Mouse (Mus musculus): ENCODE measurements around the gene Gm10337.

Gene Gm10337

DNA sequence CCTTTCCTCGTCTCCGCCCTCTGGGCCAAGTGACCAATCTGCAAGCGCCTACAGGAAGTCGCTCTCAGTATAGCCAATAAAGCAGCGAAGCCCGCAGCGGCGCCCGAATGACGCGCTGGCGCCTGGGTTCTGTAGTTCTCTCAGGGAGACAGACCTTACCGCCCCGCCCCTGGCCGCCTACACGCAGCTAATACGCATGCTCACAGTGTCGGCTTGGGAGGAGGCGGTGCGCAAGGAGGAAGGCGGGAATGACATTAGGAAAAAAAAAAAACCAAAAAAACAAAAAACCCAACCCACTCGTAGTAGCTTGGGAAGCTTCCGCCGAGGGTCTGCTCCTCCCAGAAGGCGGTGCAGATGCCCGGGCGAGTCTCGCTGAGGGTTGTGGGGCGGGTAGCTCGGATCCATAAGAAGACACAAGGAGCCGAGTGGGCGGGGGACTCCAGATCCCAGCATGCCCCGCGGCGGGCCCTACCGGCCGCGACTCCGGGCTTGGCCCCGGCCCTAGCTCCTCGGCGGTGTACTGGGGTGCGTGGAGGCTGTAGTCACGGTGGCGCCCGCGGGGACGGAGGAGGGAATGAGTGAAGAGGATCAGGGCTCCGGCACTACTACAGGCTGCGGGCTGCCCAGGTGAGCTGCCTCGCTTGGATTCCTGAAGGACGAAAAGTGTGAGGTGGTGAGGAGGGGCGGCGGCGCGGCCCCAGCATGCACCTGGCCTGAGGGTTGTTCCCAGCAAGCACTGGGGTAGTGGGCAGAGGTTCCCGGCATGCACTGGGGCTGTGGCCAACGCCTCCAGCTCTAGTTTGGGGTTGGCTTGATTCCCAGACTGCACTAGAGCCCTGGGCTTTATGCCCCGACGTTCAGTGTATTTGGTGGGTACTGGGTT, 14.7 kb downstream of the Gm10337 start, which contains the start of gene Tarbp2:
Gene Tarbp2, plus strand, starts transcription at position 217 of the 883 bp plus-strand sequence.
- peak; percentile 99 for DNase-seq (ENCODE audit: low spot score)

DNA sequence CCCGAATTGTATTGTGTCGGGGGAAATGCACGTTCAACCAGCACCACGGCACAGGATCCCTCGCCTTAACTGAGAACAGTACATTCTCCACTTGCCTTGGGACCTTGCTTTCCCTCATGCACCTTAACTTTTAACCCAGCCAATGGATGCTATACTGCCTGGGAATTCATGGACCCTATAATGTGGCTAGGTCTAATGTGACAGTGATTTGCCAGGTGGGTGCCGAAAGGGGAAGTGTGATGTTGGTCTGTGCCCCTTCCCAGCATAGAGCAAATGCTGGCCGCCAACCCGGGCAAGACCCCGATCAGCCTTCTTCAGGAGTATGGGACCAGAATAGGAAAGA, 15.3 kb downstream of the Gm10337 start:
- DNase-seq (ENCODE audit: low spot score): no peak

DNA sequence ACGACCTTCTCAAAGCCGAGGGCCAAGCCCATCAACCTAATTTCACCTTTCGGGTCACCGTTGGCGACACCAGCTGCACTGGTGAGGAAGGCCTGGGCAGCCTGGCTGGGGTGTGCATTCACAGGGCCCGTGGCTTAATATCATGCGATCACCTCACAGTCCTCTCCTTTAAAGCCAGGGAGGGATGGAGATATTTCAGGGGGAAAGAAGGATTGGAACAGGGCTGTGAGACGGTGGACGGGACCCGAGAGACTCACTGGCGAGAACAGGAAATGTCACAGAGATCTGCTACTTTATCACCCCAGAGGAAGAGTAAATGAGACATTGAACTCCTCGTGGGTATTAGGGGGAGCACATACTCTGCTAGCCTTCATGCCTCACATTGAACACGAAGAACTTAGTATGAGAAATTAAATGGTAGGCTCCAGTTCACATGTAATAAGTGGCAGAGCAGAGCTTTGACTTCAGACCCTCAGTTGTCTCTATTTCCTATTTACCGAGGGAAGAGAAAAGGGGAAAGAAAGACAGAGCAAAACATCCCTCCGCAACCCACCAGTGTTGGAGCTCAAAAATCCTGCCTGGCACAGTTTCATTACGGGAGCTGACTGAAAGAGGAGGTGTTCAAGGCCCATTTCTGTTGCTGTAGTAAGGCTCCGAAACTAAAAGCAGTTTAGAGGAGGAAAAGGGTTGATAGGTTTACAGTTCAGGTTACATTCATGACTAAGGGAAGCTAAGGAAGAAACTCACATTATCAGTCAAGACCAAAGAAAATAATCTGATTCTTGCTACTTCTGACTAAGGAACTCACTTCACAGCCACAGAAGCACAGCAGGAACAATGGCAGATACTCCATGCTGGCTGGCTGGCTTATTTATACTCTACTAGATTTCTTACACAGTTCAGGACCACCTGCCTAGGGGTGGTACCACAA, 16.0 kb downstream of the Gm10337 start:
- DNase-seq (ENCODE audit: low spot score): no peak

DNA sequence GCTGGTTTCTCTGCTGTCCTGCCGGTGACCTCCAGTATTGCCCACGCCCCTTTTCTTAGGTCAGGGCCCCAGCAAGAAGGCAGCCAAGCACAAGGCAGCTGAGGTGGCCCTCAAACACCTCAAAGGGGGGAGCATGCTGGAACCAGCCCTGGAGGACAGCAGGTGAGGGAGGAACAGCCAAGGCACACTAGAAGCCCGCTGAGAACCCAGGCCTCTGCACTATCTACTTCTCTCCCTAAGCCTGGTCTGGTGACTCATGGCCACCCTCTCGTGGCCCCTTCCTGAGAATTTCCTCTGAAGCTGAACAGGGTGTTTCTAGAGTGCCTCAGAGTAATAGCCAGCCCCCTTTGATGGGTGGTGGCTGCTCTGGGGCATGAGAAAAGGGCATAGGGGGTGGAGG, 16.9 kb downstream of the Gm10337 start:
- DNase-seq (ENCODE audit: low spot score): no peak

DNA sequence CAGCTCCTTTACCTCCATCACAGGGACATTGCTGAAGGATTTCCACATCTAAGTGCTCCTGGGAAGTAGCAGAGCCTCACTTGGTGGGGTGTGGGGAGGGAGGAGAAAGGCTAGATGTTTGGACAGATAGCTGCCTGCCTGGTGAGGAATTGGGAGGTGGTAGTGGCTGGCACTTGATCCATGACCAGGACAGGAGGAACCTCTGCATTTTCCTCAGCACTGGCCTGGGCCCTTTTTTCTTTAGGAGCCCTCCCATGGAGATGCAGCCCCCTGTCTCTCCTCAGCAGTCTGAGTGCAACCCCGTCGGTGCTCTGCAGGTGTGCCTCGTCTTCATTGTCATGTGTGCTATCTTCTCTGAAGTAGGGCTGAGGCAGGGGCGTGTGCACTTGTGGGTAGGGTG, 18.0 kb downstream of the Gm10337 start:
- no peak for DNase-seq (ENCODE audit: low spot score)

DNA sequence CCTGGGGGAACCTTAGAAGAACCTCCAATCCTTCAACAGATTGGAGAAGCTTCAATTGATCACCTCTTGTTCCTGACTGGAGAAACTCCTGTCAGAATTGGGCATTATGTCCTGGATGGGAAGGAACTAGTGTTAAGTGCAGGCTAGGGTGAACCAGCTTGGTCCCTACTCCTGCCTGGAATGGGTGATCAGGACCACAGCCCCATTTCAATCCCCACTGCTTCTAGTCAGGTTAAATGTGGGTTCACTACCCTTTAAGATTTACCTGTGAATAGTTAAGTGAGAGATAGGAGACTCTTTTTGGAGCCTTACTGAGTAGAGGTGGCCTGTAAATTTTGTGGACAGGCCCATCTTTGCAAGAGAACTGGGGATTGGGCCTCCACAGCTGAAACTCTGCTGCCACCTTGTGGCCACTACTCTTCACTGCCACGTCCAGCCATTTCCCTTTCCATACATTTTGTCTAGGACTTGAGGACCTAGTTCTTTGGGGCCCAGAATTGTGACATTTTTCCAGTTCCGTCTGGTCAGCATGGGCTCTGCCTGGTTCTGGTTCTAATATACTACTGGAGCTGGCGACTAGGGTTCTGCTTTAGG, 21.5 kb downstream of the Gm10337 start, which contains the start of gene Npff:
Gene Npff, minus strand, starts transcription at position 51 of the 594 bp plus-strand sequence.
- DNase-seq (ENCODE audit: low spot score): peak; percentile 71

DNA sequence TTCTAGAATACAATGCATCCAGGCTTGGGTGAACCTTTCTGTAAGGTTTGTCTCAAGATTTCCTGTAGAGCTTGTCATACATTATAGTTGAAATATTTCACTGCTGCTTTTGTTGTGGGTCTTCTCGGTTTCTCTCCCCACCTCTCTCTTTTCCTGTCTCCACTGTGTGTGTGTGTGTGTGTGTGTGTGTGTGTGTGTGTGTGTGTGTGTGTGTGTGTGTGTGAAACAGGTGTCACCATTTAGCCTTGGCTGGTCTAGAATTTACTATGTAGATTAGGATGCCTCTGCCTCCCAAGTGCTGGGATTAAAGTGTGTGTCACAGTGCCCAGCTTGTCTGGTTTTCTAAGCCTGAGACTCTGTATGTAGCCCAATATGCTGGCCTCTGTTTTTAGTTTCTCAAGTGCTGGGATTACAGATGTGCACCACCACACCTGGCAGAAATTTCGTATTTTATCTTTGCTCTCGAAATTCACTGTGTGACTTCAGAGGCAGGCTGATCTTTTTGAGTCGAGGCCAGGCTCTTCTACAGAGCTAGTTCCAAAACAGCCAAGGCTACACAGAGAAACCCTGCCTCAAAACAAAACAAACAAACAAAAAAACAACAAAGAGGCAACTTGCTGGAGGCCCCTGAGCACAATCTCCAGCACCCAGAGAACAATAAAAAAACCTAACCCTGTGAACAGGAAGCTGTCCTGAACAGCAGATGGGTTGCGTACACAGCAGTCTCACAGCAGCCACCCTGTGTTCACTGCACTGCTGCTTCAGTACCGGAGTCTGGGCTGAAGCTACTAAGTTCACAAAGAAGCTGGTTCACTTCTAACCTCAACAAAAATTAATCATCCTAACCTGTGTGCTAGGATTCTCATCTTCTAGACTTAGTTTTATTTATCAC, 22.8 kb downstream of the Gm10337 start:
- DNase-seq (ENCODE audit: low spot score): no peak

DNA sequence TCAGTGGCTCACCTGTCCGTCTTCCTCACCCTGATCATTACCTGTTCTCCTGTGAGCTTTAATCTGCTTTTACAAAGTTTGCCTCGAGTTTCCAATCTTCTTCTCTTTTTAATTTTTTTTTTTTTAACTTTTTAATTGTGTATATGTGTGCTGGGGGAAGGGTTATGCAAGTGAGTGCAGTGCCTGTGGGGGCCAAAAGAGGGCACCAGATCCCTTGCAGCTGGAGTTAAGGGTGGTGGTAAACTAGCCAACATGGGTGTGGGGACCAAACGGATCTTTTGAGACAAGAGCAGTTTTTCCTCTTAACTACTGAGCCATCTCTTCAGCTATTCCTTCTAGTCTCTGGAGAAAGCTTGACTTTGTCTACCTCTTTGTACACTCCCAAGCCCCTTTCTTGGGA, 24.4 kb downstream of the Gm10337 start:
- no peak for DNase-seq (ENCODE audit: low spot score)

DNA sequence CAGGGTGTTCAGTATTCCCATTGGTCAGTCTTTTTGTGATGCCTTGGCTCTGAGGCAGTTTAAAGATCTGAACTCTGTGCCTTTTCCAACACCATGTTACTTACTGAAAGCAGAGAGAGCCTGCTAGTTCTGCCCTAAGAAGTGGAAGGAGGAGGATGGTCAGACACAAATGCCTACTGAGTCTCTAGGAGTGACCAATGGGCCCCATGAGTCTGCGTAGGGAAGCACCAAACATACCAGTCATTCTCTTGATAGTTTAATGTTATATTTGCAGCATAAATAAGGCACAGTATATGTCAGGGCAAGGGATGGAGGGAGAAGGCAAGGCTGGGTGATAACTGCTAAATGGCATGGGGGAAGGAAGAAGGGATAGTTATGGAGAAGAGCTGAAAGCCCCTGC, 24.9 kb downstream of the Gm10337 start:
- DNase-seq (ENCODE audit: low spot score): no peak

DNA sequence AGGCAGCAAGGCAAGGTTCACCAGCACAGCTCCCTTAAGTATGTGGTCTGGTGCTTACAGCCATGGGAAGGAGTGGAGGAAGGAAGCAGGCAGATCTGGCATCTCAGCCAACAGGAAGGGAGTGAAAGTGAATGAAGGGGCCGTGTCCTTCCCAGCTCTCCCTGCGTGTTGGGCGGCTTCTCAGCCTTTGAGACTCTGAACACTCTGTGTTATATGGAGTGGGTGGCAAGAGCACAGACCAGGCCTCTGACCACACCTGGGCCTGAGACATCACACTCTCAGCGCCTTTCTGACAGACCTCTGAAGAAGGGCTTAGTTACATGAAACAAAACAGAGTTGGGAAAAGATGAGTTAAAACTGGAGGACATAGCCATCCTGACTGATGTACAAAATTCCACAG, 27.0 kb downstream of the Gm10337 start:
- no peak for DNase-seq (ENCODE audit: low spot score)

DNA sequence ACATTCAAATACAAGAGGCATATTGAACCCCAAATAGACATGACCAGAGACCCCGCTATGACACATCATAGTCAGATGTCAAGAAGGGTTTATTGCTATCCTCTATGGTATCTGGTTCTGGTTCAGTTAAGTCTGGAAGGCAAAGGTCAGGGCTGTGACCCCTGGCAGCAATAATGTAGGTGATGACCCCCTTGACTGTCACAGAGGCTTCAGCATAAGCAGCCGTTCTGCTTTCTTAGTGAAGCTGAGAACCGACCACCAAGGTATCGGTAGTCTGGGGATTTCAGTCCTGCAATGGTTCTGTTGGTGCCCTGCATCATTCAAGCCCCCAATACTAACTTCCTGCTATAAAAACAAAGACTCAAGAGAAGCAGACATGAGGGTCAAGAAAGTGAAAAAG, 28.1 kb downstream of the Gm10337 start:
- no peak for DNase-seq (ENCODE audit: low spot score)

DNA sequence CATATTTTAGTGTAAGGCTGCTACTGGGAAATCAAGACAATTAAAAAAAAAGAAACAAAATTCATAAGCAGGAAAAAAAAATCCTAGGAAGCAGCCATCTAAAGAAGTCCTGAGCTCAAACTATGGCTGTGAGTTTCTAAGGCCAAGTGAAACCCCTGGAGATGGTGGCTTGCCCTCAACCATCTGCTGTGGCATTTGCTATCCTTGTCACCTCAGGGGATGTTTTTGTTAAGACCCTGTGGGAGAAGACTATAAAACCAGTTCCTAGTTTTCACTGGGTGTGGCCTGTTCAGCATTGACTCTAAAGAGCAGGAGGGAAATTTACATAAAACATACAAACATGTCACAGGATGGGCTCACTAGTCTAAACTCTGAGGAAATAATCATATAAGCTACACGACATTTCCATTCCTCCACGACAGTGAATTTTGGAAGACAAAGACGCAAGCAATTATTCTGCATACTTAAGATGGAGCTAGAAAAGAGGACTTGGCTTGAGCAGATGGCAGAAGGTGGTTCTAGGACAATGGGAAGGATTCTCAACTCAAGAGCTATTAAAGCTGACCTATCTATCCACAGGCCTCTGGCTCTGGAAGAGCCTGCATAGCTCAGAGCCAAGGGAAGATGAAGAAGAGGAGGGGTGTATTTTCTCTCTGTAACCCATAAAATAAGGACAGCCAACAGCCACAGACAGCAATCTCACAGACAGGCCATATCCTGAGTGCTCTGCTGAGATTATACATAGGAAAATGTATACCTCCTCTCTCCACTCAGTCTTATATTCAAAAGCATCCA, 28.8 kb downstream of the Gm10337 start:
- no peak for DNase-seq (ENCODE audit: low spot score)

DNA sequence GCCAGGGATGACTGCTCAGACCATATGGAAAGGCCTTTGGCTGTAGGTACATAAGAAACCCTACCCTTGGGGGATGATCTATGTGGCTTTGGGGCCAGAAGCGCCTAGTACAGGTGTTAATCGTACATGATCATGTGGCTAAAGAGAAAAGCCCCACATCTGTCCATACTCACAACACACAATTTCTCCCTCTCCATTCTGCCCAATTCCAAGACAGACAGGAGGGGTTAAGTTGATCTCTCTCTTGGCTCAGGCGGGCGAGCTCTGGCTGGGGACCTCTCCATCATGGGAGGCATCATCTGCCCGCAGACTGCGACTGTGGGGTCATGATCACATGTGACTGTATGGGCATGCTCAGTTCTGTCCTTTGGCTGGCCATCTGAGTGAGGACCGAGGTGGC, 30.4 kb downstream of the Gm10337 start:
- no peak for DNase-seq (ENCODE audit: low spot score)

DNA sequence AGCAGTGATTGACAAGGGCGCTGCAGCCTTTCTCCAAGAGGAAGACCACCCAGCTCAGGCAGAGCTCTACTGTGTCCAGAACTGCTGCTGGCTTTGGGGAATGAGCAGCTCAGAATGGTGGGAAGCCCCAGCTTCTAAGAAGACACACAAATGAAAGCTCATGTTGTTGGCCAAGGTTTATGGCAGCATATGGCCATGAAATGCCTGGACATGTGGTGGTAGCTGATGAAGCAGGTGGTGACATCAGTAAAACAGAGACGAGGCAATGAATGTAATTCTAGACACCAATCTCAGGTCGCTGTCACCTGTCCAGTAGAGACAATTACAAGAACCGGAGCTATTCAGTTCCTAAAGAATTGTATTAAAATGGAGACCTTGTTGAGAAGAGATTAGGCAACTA, 41.3 kb downstream of the Gm10337 start:
- DNase-seq (ENCODE audit: low spot score): peak; percentile 33

DNA sequence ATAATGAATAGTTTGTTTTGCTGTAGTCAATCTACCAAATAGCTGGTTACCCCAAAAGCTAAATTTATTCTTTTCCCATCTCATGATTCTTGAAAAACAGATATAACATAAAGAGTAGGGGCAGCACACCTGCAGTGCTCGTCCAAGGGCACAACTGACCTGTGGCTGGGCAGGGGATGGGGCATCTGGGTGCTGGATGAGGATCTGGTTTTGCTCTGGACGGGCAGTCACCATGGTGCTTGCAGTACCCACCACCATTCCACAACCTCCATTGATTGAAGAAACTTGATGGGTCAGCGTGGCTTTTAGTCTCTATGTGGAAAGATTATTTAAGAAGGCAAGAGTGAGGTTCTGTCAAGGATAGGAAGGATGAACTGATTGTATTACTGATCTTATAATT, 42.7 kb downstream of the Gm10337 start:
- no peak for DNase-seq (ENCODE audit: low spot score)

DNA sequence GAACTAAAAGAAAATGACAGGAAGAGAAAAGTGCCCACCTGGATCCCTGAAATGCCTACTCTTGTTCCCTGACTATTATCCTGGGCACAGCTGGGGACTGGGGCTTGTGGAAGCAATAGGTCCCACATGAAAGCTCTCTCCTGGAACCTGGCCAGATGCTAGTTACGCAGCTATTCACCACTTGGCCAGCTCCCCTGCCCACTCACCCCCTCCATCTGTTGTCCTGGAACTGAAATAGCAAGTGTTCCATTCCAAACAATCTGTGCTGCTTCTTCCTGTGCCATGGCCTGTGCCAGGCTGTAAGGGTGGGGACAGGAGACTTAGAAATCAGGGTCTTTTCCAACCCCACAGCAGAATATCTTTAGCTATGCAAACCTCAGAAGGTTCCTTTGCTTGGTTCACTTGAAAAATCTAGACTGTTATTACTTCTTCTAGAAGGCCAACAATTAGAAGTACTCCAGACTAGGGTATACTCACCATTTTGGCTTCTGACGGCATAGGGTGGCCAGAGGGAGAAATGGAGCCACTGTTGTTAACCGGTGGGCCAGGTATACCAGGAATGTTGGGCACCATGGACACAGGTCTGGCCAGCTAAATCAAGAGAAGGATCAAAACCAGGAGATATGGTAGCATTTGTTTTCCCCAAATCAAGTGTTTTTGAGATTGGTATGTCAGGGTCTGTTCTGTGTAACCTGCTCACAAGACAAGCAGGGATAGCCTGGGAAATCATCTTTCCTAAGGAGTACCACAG, 43.3 kb downstream of the Gm10337 start:
- DNase-seq (ENCODE audit: low spot score): peak; percentile 91

DNA sequence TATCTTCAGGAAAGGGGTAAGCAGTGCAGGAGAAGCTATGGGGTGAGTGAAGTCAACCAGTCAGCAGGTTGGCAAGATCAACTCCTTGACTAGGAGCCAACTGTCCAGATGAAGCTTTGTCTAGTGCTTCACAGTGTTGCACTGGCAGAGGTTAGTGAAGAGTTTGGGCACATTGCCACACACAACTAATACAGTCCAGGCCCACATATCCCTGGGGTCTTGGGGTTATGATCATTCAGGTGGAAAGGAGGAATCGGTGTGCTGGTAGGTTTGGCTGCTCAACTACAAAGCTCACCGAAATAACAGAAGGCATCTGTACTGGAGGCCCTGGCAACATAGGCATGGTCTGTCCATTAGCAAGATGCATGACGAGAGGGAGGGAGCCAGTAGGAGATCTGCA, 44.0 kb downstream of the Gm10337 start:
- DNase-seq (ENCODE audit: low spot score): no peak

DNA sequence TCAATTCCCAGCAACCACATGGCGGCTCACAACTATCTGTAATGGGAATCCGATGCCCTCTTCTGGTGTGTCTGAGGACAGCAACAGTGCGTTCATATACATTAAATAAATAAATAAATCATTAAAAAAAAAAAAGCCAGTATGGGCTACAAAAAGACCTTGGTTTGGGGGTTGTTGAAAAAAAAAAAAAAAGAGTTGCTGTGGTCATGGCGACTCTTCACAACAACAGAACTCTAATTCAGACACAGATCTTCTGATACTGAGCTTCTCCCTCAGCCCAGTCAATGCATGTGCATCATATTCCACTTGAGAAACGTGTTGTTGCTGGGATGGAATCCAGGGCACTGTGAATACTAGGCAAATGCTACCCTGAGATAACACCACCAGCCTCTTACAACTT, 49.1 kb downstream of the Gm10337 start:
- DNase-seq (ENCODE audit: low spot score): no peak

Measured in layer of hippocampus, adult 9-10 months (tissue).